Mouse (Mus musculus) kidney, adult 11 months (tissue): ENCODE measurements around the gene Col20a1.

ENCODE experiments used
- DNase-seq: peaks from one replicate; pipeline ENCODE4 v3.0.0; 2022

Gene Col20a1

GRCm38 (mm10) chr2:180986449-180986848 is at the start of gene Col20a1:
Gene Col20a1, plus strand, starts transcription at chr2:180986535.
- no peak for DNase-seq

- DNase-seq: no peak
Observed at GRCm38 (mm10) chr2:180940187-180940586, 46.1 kb upstream of the Col20a1 start.

- DNase-seq: no peak
Observed at GRCm38 (mm10) chr2:180941869-180942268, 44.5 kb upstream of the Col20a1 start.

- no peak for DNase-seq
Observed at GRCm38 (mm10) chr2:180949947-180950346, 36.4 kb upstream of the Col20a1 start.

GRCm38 (mm10) chr2:180952731-180953171 is 33.6 kb upstream of the Col20a1 start:
- no peak for DNase-seq

- DNase-seq: no peak
Observed at GRCm38 (mm10) chr2:180953638-180954037, 32.7 kb upstream of the Col20a1 start.

- DNase-seq: no peak
Observed at GRCm38 (mm10) chr2:180954061-180955047, 32.0 kb upstream of the Col20a1 start, which contains the start of gene Nkain4. Gene Nkain4, minus strand, starts transcription at chr2:180954699.

- DNase-seq: no peak
Observed at GRCm38 (mm10) chr2:180959605-180960004, 26.7 kb upstream of the Col20a1 start.

- no peak for DNase-seq
Observed at GRCm38 (mm10) chr2:180960187-180960586, 26.1 kb upstream of the Col20a1 start.

GRCm38 (mm10) chr2:180962616-180963308 is 23.6 kb upstream of the Col20a1 start:
- DNase-seq: peak; percentile 34

- DNase-seq: peak; percentile 62
Observed at GRCm38 (mm10) chr2:180963956-180964355, 22.4 kb upstream of the Col20a1 start.

- DNase-seq: peak; percentile 7
Observed at GRCm38 (mm10) chr2:180966092-180966882, 20.0 kb upstream of the Col20a1 start.

GRCm38 (mm10) chr2:180967010-180967763 is 19.1 kb upstream of the Col20a1 start, which contains the start of gene Arfgap1:
Gene Arfgap1, plus strand, starts transcription at chr2:180967225.
- peak; percentile 89 for DNase-seq

GRCm38 (mm10) chr2:180981133-180981532 is 5.2 kb upstream of the Col20a1 start:
- DNase-seq: peak; percentile 71

- no peak for DNase-seq
Observed at GRCm38 (mm10) chr2:180985635-180986034, 700 bp upstream of the Col20a1 start.

- DNase-seq: no peak
Observed at GRCm38 (mm10) chr2:180987001-180987400, 666 bp downstream of the Col20a1 start.

- DNase-seq: no peak
Observed at GRCm38 (mm10) chr2:180987432-180988030, 1.2 kb downstream of the Col20a1 start.

GRCm38 (mm10) chr2:180988347-180988913 is 2.1 kb downstream of the Col20a1 start:
- no peak for DNase-seq

GRCm38 (mm10) chr2:180988948-180989347 is 2.6 kb downstream of the Col20a1 start:
- no peak for DNase-seq

- DNase-seq: no peak
Observed at GRCm38 (mm10) chr2:180990347-180990746, 4.0 kb downstream of the Col20a1 start.

- DNase-seq: no peak
Observed at GRCm38 (mm10) chr2:180994360-180994759, 8.0 kb downstream of the Col20a1 start.
